Mouse (Mus musculus) E14TG2a.4 (cell line): ENCODE results near the gene Dolpp1.

Experiments
- CTCF ChIP-seq: conservative IDR thresholded peaks from 2 replicates; pipeline ENCODE4 v1.5.1; 2014; ENCODE audit warnings: low read length
- NANOG ChIP-seq: IDR thresholded peaks from 2 replicates; pipeline ENCODE4 v1.6.1; 2014; ENCODE audit warnings: borderline replicate concordance, low read length, mixed read lengths
- POU5F1 ChIP-seq: IDR thresholded peaks from 2 replicates; pipeline ENCODE4 v1.6.1; 2014; ENCODE audit warnings: low read length, borderline replicate concordance

DNA sequence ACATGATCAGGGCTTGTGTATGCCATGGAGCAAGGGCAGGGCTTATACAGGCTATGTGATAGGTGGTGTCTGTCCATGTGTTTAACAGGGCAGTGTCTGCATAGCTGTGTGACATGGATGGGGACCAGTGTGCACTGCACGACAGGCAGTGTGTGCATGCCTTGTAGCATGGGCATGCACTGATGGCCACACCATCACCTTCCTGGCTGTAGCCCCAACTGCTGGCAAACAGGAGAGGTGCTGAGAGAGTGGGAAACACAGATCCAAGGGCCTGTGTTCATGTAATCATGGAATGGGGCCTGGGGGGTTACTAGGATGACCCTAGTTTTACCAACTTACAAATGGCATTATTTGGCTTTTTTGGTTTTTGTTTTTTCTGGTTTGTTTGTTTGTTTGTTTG, 11.8 kb downstream of the Dolpp1 start:
- TF ChIP-seq CTCF (no peak), POU5F1 (no peak), NANOG (no peak)
